Mouse (Mus musculus) layer of hippocampus, adult 8-10 months (tissue): ENCODE measurements around the gene Ptprd. TPM values are rescaled to one million over a fixed set of nuclear protein-coding genes. Genes with fewer than 3 reads are reported as not detected.

Experiments used
- DNase-seq, 2 experiments: peaks; one replicate each; pipeline ENCODE4 v3.0.0; 2022; ENCODE audit warnings: low spot score in 2 of 2
- total RNA-seq, 4 experiments: library from RNA; stranded (reverse); gene quantifications; 2 replicates each; pipeline ENCODE4 v1.2.4; 2022

The Ptprd gene
- total RNA-seq, 4 experiments from 2014 or later, result 169 to 218 (median 185) TPM

GRCm38 (mm10) chr4:77251188-77251587 is 960.6 kb downstream of the Ptprd start:
- DNase-seq, result no peak

GRCm38 (mm10) chr4:77249801-77250200 is 962.0 kb downstream of the Ptprd start:
- no peak for DNase-seq

GRCm38 (mm10) chr4:77248918-77249317 is 962.8 kb downstream of the Ptprd start:
- DNase-seq, result no peak

DNA sequence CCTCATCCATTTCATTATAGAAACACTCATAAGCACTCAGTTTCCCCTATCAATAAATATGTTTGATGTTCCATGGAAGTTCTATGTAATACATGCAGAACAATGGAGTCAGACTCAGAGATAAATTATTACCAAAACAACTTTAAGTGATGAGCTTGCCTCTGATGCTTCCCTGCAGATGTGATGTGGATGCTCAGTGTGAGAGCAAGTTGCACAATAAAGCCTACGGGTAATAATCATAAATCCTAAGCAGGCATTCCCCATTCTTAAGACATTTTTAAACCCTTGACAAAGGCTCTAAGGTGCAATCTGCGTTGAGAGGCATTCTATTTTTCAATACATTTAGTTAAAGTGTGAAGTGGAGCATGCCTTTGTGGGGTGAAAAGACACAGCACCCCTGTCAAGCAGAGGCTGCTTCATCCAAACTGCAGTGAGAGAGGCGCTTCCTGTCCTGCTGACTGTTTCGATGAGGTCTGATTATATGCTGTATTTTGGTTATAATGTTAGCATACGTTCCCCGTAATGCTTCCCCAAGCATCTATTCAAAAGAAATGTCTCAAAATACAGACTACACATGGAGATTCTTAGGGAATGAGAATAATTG is 969.8 kb downstream of the Ptprd start:
- no peak for DNase-seq

DNA sequence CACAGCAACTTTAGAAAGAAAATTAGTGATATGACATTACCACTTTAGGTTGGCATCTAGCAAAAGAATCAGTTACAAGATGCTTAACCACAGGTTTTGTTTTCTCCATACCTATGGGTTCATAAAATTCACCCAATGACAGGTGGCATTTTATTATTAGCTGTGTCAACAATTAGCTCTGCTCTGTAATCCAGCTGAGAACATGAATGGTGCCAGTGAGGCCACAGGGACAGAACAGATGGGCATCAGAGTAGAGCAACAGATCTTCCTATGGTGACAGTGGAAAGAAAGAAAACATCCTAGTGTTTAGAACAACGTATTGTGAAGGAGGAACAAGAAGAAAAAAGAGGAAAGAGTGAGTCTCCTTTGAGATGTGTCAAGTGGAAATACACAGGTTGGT is 973.6 kb downstream of the Ptprd start:
- no peak for DNase-seq

DNA sequence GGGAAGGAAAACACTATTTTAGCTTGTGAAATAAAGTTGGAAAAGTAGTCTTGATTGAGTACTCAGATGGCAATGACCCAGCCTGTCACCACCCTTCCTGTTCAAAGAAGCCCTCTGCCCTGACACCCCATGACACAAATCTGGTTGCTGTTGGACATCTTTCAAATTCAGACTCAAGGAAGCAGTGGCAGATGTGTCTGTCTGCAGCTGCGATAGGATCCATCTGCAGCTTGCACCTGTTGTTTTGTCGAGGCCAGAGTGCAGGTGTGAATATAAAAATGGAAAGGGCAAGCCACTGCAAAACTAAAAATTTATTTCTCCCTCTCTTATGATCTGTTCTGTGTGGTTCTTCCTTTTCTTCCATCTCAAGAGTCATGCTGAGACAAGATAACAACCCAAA is 978.5 kb downstream of the Ptprd start:
- no peak for DNase-seq

DNA sequence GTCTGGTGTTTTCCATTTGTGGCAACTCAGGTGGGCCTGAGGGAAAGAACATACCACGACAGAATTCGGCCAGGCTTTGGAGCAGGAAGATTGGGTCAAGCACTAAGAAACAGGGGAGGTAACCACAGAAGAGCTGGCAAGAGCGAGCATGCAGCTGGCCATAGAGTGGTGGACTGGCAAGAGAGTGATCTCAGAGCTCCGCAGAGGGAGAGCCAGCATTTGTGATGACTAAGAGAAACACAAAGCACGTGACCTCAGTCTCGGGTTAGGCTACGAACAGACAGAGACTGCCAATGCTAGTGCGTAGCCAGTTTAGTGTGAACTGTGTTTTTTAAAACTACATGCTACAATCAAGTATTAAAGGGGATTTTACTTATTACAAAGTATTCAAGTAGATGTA is 1042.9 kb downstream of the Ptprd start:
- no peak for DNase-seq

DNA sequence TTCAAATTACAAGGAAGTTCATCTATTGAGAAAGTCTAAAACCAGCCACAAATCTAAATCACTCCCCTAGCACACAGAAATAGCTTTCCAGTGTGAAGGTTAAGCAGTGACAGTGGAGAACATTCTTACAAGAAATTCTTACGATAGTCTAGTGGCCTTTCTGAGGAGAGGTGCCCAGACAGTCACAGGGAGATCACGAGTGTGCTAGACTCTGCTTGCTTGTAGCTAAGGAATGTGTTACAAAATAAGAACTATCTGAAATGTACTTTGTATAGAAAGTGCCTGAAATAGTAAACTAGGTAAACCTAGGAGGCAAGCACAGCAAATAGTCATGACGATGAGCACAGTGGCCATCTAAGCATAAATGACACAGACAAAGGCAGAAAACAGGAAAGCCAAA is 1054.2 kb downstream of the Ptprd start:
- no peak for DNase-seq

- peak; percentile 54 to 58 for DNase-seq
Measured at GRCm38 (mm10) chr4:77155561-77155960, 1056.2 kb downstream of the Ptprd start.

GRCm38 (mm10) chr4:77155037-77155436 is 1056.7 kb downstream of the Ptprd start:
- DNase-seq, result no peak

- no peak for DNase-seq
Measured at GRCm38 (mm10) chr4:77124852-77125251, 1086.9 kb downstream of the Ptprd start.

DNA sequence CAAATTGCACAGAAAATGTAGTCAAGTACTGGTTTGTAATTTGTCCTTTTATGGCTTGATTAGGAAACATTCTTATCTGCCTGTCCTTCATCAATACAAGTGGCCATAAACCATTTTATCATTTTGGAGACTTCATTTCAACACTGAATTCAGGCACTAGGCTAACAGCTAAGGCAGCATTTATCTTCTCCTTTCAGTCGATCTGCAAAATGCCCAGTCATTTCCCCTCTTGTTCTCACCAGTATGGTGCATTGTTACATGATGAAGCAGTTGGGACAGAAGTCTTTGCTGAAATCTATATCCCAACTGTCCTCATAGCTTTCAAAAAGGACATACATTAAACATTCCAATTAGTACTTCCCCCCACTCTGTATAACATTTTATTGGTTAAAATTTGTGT is 1100.9 kb downstream of the Ptprd start:
- DNase-seq, result no peak

GRCm38 (mm10) chr4:77107291-77107690 is 1104.5 kb downstream of the Ptprd start:
- DNase-seq, result no peak

DNA sequence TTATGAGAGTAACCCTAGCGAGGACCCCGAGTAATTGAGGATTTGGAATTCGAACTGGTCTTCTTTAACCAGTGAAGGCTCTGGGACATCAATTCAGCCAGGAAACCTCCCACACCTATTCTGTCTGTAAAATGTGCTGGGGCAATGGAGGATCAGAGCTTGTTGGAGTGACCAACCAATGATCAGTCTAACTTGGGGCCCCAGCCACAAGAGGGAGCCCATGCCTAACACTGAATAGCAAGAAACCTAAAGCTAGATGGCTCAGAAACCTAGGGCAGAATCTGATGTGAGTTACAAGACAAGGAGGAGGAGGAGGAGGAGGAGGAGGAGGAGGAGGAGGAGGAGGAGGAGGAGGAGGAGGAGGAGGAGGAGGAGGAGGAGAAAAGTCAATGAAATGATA is 1128.6 kb downstream of the Ptprd start:
- peak; percentile 7 to 64 for DNase-seq

DNA sequence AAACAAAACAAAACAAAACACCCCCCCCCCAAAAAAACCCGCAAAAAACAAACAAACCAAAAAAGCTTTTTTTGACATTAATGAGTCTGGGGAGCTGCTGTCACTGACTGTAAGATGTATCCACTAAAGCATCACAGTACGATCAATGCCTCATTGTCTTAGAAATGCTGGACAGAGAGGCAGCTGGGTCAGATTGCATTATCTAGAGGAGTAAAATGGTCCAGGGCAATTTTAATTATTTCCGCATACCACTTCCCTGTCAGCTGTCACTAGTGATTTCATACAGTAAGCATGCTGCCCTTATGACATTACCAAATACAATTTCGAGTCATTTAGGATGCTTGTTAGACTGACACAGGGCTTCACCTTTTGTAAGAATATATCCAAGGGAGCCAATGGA is 1134.2 kb downstream of the Ptprd start:
- no peak for DNase-seq

GRCm38 (mm10) chr4:77050536-77051207 is 1161.1 kb downstream of the Ptprd start:
- DNase-seq, result no peak

GRCm38 (mm10) chr4:77004483-77004882 is 1207.3 kb downstream of the Ptprd start:
- DNase-seq, result no peak

DNA sequence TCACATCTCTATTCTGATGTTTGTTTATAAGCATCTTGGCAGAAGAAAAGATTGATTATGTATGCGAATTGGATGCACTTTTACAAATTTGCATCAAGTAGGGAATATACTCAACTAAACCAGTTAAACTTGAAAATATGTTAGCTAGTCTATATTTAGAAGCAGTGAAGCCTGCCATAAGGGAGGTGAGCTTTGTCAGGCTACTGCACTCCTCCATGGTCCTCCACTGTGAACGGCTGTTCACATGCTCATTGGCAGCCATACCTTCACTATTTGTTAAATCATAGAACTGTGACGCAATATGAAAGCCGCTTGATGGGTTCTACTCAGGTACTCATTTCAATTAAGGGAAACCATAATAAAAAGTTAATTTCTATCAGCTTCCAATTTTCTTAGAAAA is 1215.6 kb downstream of the Ptprd start:
- no peak for DNase-seq

DNA sequence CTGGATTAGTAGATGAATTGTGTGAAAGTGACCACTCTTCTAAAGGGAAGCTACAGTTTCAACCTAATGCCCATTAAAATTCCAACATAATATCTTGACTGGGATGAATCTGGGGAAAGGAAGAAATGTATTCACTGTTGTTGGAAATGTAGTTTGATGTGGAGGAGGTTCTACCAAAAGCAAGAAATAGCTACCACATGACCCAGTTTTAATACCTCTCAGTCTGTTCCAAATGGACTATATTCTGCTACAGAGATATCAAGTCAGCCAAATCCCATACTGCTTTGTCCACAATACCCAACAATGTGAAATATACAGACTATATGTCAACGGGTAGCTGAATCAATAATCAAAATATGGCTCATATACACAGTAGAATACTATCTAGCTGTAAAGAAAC is 1221.8 kb downstream of the Ptprd start:
- DNase-seq, result no peak

GRCm38 (mm10) chr4:76977056-76977809 is 1234.5 kb downstream of the Ptprd start:
- no peak for DNase-seq

GRCm38 (mm10) chr4:76948251-76948650 is 1263.5 kb downstream of the Ptprd start:
- peak; percentile 7 to 42 for DNase-seq
